11 mouse cellular contexts compared by ENCODE assay signal in the genomic region with DNA sequence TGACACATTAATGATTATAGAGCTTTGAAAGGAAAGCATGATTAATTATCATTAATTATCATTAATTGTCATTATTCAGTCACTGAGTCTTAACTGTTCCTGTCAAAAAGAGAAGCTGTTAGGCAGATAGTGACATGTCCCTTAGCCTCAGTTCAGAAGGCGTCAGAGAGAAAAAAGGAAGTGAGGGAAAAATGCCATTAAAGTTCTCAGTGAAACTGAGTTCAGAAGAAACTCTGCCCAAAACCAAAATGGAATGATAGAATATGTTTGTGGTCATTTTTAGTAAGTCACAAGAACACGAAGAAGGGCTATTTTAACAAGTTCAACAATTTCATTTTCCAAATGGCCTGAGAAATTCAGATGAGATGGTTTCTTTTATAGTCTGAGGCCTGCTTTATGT.
"Had no signal": no experiment of that assay in that cellular context is flagged by ENCODE, and none has a peak within 500 bp of the region (broad histone marks: within the 10 kb centered on the region; RNA-seq: fewer than 3 reads in every experiment).

No protein-coding gene starts in this region.

- H3K4me2 ChIP-seq: liver, embryonic 13.5 days; midbrain, embryonic 11.5 days; midbrain, embryonic 15.5 days; neural tube, embryonic 15.5 days had no signal

- H3K4me1 ChIP-seq: liver, embryonic 13.5 days; megakaryocyte, embryonic 14.5 days; midbrain, embryonic 15.5 days; neural tube, embryonic 15.5 days had no signal

- H3K9me3 ChIP-seq: liver, embryonic 13.5 days; megakaryocyte, embryonic 14.5 days; midbrain, embryonic 15.5 days; neural tube, embryonic 15.5 days had no signal

- ATAC-seq: midbrain, embryonic 15.5 days had no signal

- H3K9ac ChIP-seq: liver, embryonic 13.5 days; midbrain, embryonic 15.5 days; neural tube, embryonic 15.5 days had no signal

- H3K4me3 ChIP-seq: liver, embryonic 13.5 days; megakaryocyte, embryonic 14.5 days; midbrain, embryonic 15.5 days; neural tube, embryonic 15.5 days had no signal

- H3K27me3 ChIP-seq: liver, embryonic 13.5 days; megakaryocyte, embryonic 14.5 days; midbrain, embryonic 15.5 days; neural tube, embryonic 15.5 days had no signal

- DNase-seq: kidney, adult 18-20 months; kidney, postnatal 10 days; left cerebral cortex, postnatal 4 days; liver, embryonic 13.5 days; lung, adult 18-20 months; thymus, adult 18-20 months; thymus, postnatal 14 days had no signal

- H3K27ac ChIP-seq: liver, embryonic 13.5 days; midbrain, embryonic 15.5 days; neural tube, embryonic 15.5 days had no signal

- H3K36me3 ChIP-seq: liver, embryonic 13.5 days; midbrain, embryonic 15.5 days; neural tube, embryonic 15.5 days had no signal
